Mouse (Mus musculus) spleen, adult 2 months (tissue): ENCODE measurements around the gene Wasf2.
"Not testable (repeated sequence)": the region's sequence is repeated elsewhere in the genome, so short reads cannot be mapped to it uniquely, and the experiment has no call there.

ENCODE experiments used
- CTCF ChIP-seq: fragments of 200-500 bp; IDR thresholded peaks from 2 replicates; pipeline ENCODE4 v1.5.1; 2011; ENCODE audit warnings: mild to moderate bottlenecking, inconsistent platforms; ENCODE audit not compliant: insufficient read depth, insufficient read length, insufficient replicate concordance; ENCODE audit errors: extremely low read depth
- POLR2A ChIP-seq: fragments of 200-500 bp; IDR thresholded peaks from 2 replicates; pipeline ENCODE4 v1.6.1; 2011; ENCODE audit warnings: low read depth, low read length, inconsistent platforms

DNA sequence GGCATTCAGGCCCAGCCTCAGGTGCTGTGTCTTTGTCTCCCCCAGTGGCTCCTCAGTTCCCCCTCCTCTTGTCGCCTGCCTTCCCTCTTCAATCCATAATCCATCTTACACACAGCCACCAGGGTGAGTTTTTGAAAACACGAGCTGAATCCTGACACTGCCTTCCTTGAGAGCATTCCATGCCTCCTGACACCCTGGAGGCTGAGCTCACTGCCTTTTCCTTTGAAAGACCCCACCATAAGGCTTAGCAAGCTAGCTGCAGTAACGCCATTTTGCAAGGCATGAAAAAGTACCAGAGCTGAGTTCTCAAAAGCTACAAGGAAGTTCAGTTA, 34.6 kb upstream of the Wasf2 start:
- not testable (repeated sequence) for TF ChIP-seq CTCF, POLR2A
